Mouse (Mus musculus): ENCODE data around the gene Bcl2l15. TPM values are rescaled to one million over a fixed set of nuclear protein-coding genes. Genes with fewer than 3 reads are reported as not detected.

The Bcl2l15 gene
- total and polyA plus RNA-seq, 3 experiments, result 0.11 TPM; not detected in 2

GRCm38 (mm10) chr3:103872663-103873098 is 40.3 kb downstream of the Bcl2l15 start:
- TF ChIP-seq GATA1 (IDR thresholded peaks at IDR 0.05; ENCODE audit: low read depth, low read length) (no peak), USF2 (IDR thresholded peaks at IDR 0.05; ENCODE audit: borderline replicate concordance in 1 of 2, insufficient read depth in 1 of 2, low read depth in 1 of 2, low read length in 2 of 2) (no peak), ETS1 (IDR thresholded peaks at IDR 0.05; ENCODE audit: low read depth, low read length) (no peak), CTCF (IDR thresholded peaks at IDR 0.05 in 2 of 3, conservative IDR thresholded peaks at IDR 0.05 in 1 of 3; ENCODE audit: control insufficient read depth in 1 of 3, insufficient read depth in 1 of 3, low read depth in 2 of 3, low read length in 3 of 3, poor library complexity in 1 of 3, severe bottlenecking in 1 of 3) (no peak), EP300 (IDR thresholded peaks at IDR 0.05; ENCODE audit: low read depth in 1 of 2, low read length in 2 of 2) (no peak), ELF1 (IDR thresholded peaks at IDR 0.05; ENCODE audit: low read depth, low read length) (no peak), MEF2A (IDR thresholded peaks at IDR 0.05; ENCODE audit: extremely low read depth, insufficient replicate concordance, low read depth, low read length, poor library complexity, severe bottlenecking) (no peak), POLR2A (IDR thresholded peaks at IDR 0.05; ENCODE audit: control insufficient read depth in 1 of 2, insufficient read depth in 1 of 2, low read depth in 1 of 2, low read length in 2 of 2, poor library complexity in 1 of 2) (no peak), E2F4 (IDR thresholded peaks at IDR 0.05; ENCODE audit: borderline replicate concordance, low read depth, low read length) (no peak), POLR2AphosphoS5 (IDR thresholded peaks at IDR 0.05; ENCODE audit: borderline replicate concordance, low read depth, low read length) (no peak), KAT2A (conservative IDR thresholded peaks at IDR 0.05; ENCODE audit: low read depth, low read length) (no peak), ZNF384 (IDR thresholded peaks at IDR 0.05; ENCODE audit: low read depth, low read length) (no peak), CHD2 (IDR thresholded peaks at IDR 0.05; ENCODE audit: low read length) (no peak), MAX (IDR thresholded peaks at IDR 0.05; ENCODE audit: low read length) (no peak), HCFC1 (IDR thresholded peaks at IDR 0.05; ENCODE audit: low read depth, low read length) (no peak), MAFK (IDR thresholded peaks at IDR 0.05; ENCODE audit: borderline replicate concordance, low read depth, low read length) (no peak), TCF12 (IDR thresholded peaks at IDR 0.05; ENCODE audit: low read depth, low read length) (no peak), GABPA (IDR thresholded peaks at IDR 0.05; ENCODE audit: low read depth, low read length) (no peak)
- Histone ChIP-seq H3K36me3 (ENCODE audit: control insufficient read depth in 1 of 2, insufficient read depth in 2 of 2, low read length in 2 of 2) (no peaks in the 10 kb centered on the region; a peak in 1 of 4 replicates), H3K4me3 (ENCODE audit: control insufficient read depth in 1 of 2, insufficient read depth in 1 of 2, low read depth in 2 of 2, low read length in 2 of 2) (no peak overlapping the region), H3K9ac (ENCODE audit: control insufficient read depth, low read depth, low read length, poor library complexity, severe bottlenecking) (no peak overlapping the region), H3K27ac (ENCODE audit: control insufficient read depth, low read depth, low read length) (no peak overlapping the region), H3K4me1 (ENCODE audit: control insufficient read depth in 1 of 2, insufficient read depth in 2 of 2, low read length in 2 of 2) (peaks cover 0 to 7% of the 10 kb centered on the region in 2 experiments; a peak in 2 of 4 replicates), H3K27me3 (ENCODE audit: control insufficient read depth in 1 of 2, insufficient read depth in 2 of 2, low read length in 2 of 2) (peaks cover 0 to 8% of the 10 kb centered on the region in 2 experiments; a peak in 2 of 4 replicates), H3K9me3 (replicated peaks; ENCODE audit: insufficient read depth, low read length) (no peaks in the 10 kb centered on the region), H3K79me2 (ENCODE audit: control insufficient read depth, insufficient read depth, low read length, poor library complexity) (no peaks in the 10 kb centered on the region)
- peak; percentile 32 for DNase-seq (ENCODE audit: low read depth, low spot score)

- Histone ChIP-seq H3K9me3 (replicated peaks; ENCODE audit: insufficient read depth, low read length) (no peaks in the 10 kb centered on the region), H3K4me3 (ENCODE audit: control insufficient read depth in 1 of 2, insufficient read depth in 1 of 2, low read depth in 2 of 2, low read length in 2 of 2) (peak overlapping the region in 1 of 2 experiments; percentile 29; a peak in 2 of 4 replicates), H3K36me3 (ENCODE audit: control insufficient read depth in 1 of 2, insufficient read depth in 2 of 2, low read length in 2 of 2) (no peaks in the 10 kb centered on the region; a peak in 1 of 4 replicates), H3K4me1 (ENCODE audit: control insufficient read depth in 1 of 2, insufficient read depth in 2 of 2, low read length in 2 of 2) (peaks cover 0 to 7% of the 10 kb centered on the region in 2 experiments; a peak in 2 of 4 replicates), H3K27ac (ENCODE audit: control insufficient read depth, low read depth, low read length) (no peak overlapping the region), H3K27me3 (ENCODE audit: control insufficient read depth in 1 of 2, insufficient read depth in 2 of 2, low read length in 2 of 2) (no peaks in the 10 kb centered on the region; a peak in 2 of 4 replicates), H3K79me2 (ENCODE audit: control insufficient read depth, insufficient read depth, low read length, poor library complexity) (no peaks in the 10 kb centered on the region), H3K9ac (ENCODE audit: control insufficient read depth, low read depth, low read length, poor library complexity, severe bottlenecking) (peak overlapping the region; percentile 43; the same call in 1 of the 2 replicates)
- DNase-seq (ENCODE audit: low read depth, low spot score), result peak; percentile 44
- TF ChIP-seq EP300 (IDR thresholded peaks at IDR 0.05; ENCODE audit: low read depth in 1 of 2, low read length in 2 of 2) (peak in 1 of 2 experiments; percentile 35; a peak in 1 of 4 replicates), TBP (IDR thresholded peaks at IDR 0.05; ENCODE audit: low read depth, low read length) (no peak)
Observed at GRCm38 (mm10) chr3:103874329-103874728, 41.9 kb downstream of the Bcl2l15 start.
